Mouse (Mus musculus): Measurements from ENCODE around the gene Syt8. TPM values are rescaled to one million over a fixed set of nuclear protein-coding genes. Genes with fewer than 3 reads are reported as not detected.
A peak's percentile ranks its signal among the peaks of the same experiment; 100 is the strongest.
"Not testable (repeated sequence)": the region's sequence is repeated elsewhere in the genome, so short reads cannot be mapped to it uniquely, and the experiment has no call there.

Gene Syt8
- polyA plus RNA-seq, 1 experiment: 3.4 TPM

GRCm38 (mm10) chr7:142393191-142393590, 41.5 kb upstream of the Syt8 start:
- Histone ChIP-seq H3K4me3 (replicated peaks) (peak overlapping the region; percentile 79), H3K36me3 (replicated peaks; ENCODE audit: low read length) (no peaks in the 10 kb centered on the region), H3K4me1 (peaks cover 100% of the 10 kb centered on the region), H3K27me3 (replicated peaks) (no peaks in the 10 kb centered on the region), H3K9me3 (no peaks in the 10 kb centered on the region)
- TF ChIP-seq FLI1 (IDR thresholded peaks at IDR 0.05; ENCODE audit: low read length): no peak
- TF ChIP-seq GATA1 (IDR thresholded peaks at IDR 0.05; ENCODE audit: borderline replicate concordance, low read length): no peak

DNA sequence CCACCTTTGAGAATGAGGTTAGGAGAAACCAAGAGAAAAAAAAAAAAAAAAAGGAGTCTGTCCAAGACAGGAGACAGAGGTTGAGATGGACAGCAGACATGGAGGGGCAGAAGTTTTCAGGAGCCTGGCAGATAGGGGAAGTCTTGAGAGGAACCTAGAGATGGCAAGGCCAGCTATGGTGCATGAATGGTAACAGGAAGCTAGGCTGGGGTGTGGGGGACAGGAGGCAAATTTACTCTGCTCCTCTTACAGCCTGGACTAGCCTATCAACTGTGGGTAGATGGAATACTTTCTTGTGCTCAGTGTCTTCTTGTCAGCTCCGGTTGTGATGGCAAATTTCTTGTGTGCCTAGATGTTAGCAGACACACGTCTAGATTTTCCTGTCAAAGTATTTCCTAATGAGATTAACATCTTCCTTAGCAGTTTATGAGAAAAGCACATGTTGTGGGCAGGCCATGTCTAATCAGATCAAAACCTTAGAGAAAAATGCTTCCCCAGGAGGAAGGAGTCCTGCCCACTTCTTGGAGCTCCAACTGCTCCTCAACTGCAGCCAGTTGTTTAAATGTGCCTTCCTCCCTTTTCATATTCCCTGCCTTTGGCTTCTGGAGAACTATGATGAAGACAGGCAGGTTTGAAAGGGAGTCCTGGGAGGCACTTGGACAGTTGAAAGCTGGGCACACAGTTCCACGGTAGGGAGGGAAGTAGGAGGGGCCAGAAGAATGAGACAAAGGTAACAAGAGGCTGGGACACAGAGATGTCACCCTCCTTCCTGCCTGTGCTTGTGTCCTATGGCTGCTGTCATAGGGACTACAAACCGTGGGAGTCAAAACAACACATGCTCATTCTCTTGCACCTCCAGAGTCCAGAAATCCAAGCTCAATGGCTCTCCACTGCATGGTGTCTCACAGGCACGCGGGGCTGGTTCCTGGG, 40.1 kb upstream of the Syt8 start:
- TF ChIP-seq FLI1 (IDR thresholded peaks at IDR 0.05; ENCODE audit: low read length) (no peak), GATA1 (IDR thresholded peaks at IDR 0.05; ENCODE audit: borderline replicate concordance, low read length) (no peak)
- no peaks in the 10 kb centered on the region for H3K36me3 ChIP-seq (replicated peaks; ENCODE audit: low read length)
- H3K4me1 ChIP-seq: peaks cover 100% of the 10 kb centered on the region
- H3K9me3 ChIP-seq: no peaks in the 10 kb centered on the region
- no peaks in the 10 kb centered on the region for H3K27me3 ChIP-seq (replicated peaks)
- peak overlapping the region; percentile 67 for H3K4me3 ChIP-seq (replicated peaks)

DNA sequence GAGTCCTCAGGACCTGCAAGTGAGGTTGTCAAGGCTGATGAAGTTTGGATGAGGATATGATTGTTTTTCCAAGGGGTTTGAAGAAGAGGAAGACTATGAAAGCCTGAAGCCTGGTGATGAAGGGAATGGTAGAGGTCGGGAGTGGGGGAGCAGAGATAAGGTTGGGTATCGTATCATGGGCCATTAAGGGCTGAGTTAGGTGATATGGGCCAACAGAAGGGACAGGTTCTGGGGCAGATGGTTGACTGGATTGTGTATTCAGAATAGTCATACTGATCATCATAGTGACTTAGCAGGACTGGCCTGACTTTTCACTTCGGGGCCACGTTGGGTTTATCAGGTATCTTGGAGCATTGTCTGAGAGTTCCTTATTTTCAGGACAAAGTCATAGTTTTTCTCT, 39.2 kb upstream of the Syt8 start:
- H3K9me3 ChIP-seq: no peaks in the 10 kb centered on the region
- TF ChIP-seq GATA1 (IDR thresholded peaks at IDR 0.05; ENCODE audit: borderline replicate concordance, low read length) (no peak), FLI1 (IDR thresholded peaks at IDR 0.05; ENCODE audit: low read length) (no peak)
- no peaks in the 10 kb centered on the region for H3K36me3 ChIP-seq (replicated peaks; ENCODE audit: low read length)
- H3K4me1 ChIP-seq: peaks cover 100% of the 10 kb centered on the region
- no peak overlapping the region for H3K4me3 ChIP-seq (replicated peaks)
- H3K27me3 ChIP-seq (replicated peaks): no peaks in the 10 kb centered on the region

DNA sequence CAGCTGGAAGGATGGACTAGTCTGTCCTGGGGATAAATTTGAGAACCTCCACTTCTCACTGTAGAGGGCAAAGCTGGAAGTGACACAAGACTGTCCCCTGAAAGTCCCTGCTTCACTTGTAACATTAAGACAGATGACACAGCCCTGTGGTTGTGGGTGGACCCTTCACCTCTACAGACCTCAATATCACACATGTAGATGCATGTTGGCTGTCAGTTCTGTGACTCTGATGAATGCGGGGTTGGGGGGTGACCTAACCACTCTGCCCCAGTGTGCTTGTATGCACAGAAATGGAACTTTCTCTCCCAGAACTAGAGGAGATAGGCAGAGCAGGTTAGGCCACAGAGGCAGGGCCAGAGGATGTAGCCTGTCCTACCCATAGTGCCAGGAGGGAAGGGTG, 38.0 kb upstream of the Syt8 start:
- Histone ChIP-seq H3K4me3 (replicated peaks) (peak overlapping the region; percentile 47), H3K4me1 (peaks cover 97% of the 10 kb centered on the region), H3K27me3 (replicated peaks) (no peaks in the 10 kb centered on the region), H3K9me3 (no peaks in the 10 kb centered on the region), H3K36me3 (replicated peaks; ENCODE audit: low read length) (no peaks in the 10 kb centered on the region)
- TF ChIP-seq FLI1 (IDR thresholded peaks at IDR 0.05; ENCODE audit: low read length): no peak
- TF ChIP-seq GATA1 (IDR thresholded peaks at IDR 0.05; ENCODE audit: borderline replicate concordance, low read length): no peak

DNA sequence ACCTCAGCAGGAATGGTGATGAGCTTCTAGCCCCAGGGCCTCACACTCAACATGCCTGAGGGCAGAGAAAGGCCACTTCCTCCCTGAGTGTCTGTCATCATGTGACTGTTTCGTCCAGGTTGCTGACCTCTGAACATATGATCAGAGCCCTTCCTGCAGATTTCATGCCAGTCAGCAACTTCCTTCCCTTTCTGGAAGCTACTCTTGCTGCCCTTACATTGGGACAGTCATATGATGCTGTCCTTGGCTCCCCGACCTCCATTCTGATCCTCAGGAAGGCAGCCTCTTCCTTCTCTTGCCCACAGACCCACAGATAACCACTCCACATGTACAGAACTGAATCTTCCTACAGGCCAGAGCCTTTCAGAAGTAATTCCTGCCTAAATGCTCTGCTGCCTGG, 36.6 kb upstream of the Syt8 start:
- peaks cover 96% of the 10 kb centered on the region for H3K4me1 ChIP-seq
- H3K27me3 ChIP-seq (replicated peaks): no peaks in the 10 kb centered on the region
- peak overlapping the region; percentile 66 for H3K4me3 ChIP-seq (replicated peaks)
- TF ChIP-seq FLI1 (IDR thresholded peaks at IDR 0.05; ENCODE audit: low read length) (no peak), GATA1 (IDR thresholded peaks at IDR 0.05; ENCODE audit: borderline replicate concordance, low read length) (no peak)
- no peaks in the 10 kb centered on the region for H3K36me3 ChIP-seq (replicated peaks; ENCODE audit: low read length)
- no peaks in the 10 kb centered on the region for H3K9me3 ChIP-seq

- H3K9me3 ChIP-seq: no peaks in the 10 kb centered on the region
- no peaks in the 10 kb centered on the region for H3K36me3 ChIP-seq (replicated peaks; ENCODE audit: low read length)
- H3K4me1 ChIP-seq: peaks cover 96% of the 10 kb centered on the region
- H3K4me3 ChIP-seq (replicated peaks): peak overlapping the region; percentile 77
- TF ChIP-seq FLI1 (IDR thresholded peaks at IDR 0.05; ENCODE audit: low read length) (no peak), GATA1 (IDR thresholded peaks at IDR 0.05; ENCODE audit: borderline replicate concordance, low read length) (no peak)
- H3K27me3 ChIP-seq (replicated peaks): no peaks in the 10 kb centered on the region
Measured at GRCm38 (mm10) chr7:142399250-142399649, 35.4 kb upstream of the Syt8 start.

- Histone ChIP-seq H3K27me3 (replicated peaks) (no peaks in the 10 kb centered on the region), H3K4me3 (replicated peaks) (no peak overlapping the region), H3K36me3 (replicated peaks; ENCODE audit: low read length) (no peaks in the 10 kb centered on the region), H3K4me1 (peaks cover 92% of the 10 kb centered on the region), H3K9me3 (no peaks in the 10 kb centered on the region)
- TF ChIP-seq FLI1 (IDR thresholded peaks at IDR 0.05; ENCODE audit: low read length) (no peak), GATA1 (IDR thresholded peaks at IDR 0.05; ENCODE audit: borderline replicate concordance, low read length) (no peak)
Measured at GRCm38 (mm10) chr7:142400112-142400749, 34.4 kb upstream of the Syt8 start.

GRCm38 (mm10) chr7:142400750-142401142, 33.9 kb upstream of the Syt8 start:
- TF ChIP-seq FLI1 (IDR thresholded peaks at IDR 0.05; ENCODE audit: low read length) (no peak), GATA1 (IDR thresholded peaks at IDR 0.05; ENCODE audit: borderline replicate concordance, low read length) (no peak)
- no peaks in the 10 kb centered on the region for H3K36me3 ChIP-seq (replicated peaks; ENCODE audit: low read length)
- peaks cover 87% of the 10 kb centered on the region for H3K4me1 ChIP-seq
- H3K9me3 ChIP-seq: no peaks in the 10 kb centered on the region
- H3K4me3 ChIP-seq (replicated peaks): no peak overlapping the region
- no peaks in the 10 kb centered on the region for H3K27me3 ChIP-seq (replicated peaks)

DNA sequence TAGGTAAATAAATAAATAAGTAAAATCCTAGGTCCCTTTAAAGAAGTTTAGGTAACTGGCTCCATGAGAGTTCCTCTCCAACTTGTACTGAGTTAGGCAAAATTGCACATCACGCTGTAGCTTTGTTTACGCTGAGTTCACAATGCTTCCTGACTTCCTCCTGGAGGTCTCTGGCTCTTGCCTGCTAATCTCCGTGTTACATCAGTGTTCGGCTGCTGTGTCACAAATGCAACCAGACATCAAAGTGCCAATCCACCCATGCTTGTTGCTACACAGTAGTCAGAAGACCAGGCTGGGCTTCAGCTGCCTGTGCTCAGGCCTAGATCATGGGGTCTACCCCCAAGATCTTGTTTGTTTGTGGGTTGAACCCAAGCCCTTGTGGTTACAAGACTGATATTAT, 31.1 kb upstream of the Syt8 start:
- H3K4me1 ChIP-seq: peaks cover 69% of the 10 kb centered on the region
- no peaks in the 10 kb centered on the region for H3K36me3 ChIP-seq (replicated peaks; ENCODE audit: low read length)
- TF ChIP-seq FLI1 (IDR thresholded peaks at IDR 0.05; ENCODE audit: low read length) (no peak), GATA1 (IDR thresholded peaks at IDR 0.05; ENCODE audit: borderline replicate concordance, low read length) (no peak)

GRCm38 (mm10) chr7:142405134-142405533, 29.5 kb upstream of the Syt8 start:
- not testable (repeated sequence) for H3K27me3 ChIP-seq (replicated peaks); H3K36me3 ChIP-seq (replicated peaks; ENCODE audit: low read length); H3K9me3 ChIP-seq; H3K4me3 ChIP-seq (replicated peaks)
- peaks cover 59% of the 10 kb centered on the region for H3K4me1 ChIP-seq

More for the DNA sequence above, 31.1 kb upstream of the Syt8 start:
- Histone ChIP-seq H3K9me3 (no peaks in the 10 kb centered on the region), H3K27me3 (replicated peaks) (no peaks in the 10 kb centered on the region), H3K4me3 (replicated peaks) (peak overlapping the region; percentile 50)
